In genomic region chr7:126760391-126760802, GRCm38 (mm10) we compare ENCODE assay signal across 8 mouse cellular contexts. TPM values are rescaled to one million over a fixed set of nuclear protein-coding genes. Genes with fewer than 3 reads are reported as not detected.
DNase-seq lines count a peak whose midpoint lies in the region; ATAC-seq and TF ChIP-seq lines count a peak whose summit lies in the region.

No protein-coding gene starts in this region.

- no peak for TF ChIP-seq CTCF in C2C12 (IDR thresholded peaks at IDR 0.05; ENCODE audit: control insufficient read depth, insufficient read depth, insufficient read length)
- no peak for TF ChIP-seq CTCF in kidney, postnatal 0 days (IDR thresholded peaks at IDR 0.05; ENCODE audit: low read depth)

- peaks cover 34% of the 10 kb centered on the region for H3K4me1 ChIP-seq in embryonic facial prominence, embryonic 13.5 days
- H3K4me1 ChIP-seq in heart, embryonic 14.5 days (ENCODE audit: control insufficient read depth in 2 of 2, insufficient read depth in 2 of 2, low read length in 2 of 2) = peaks cover 18 to 31% of the 10 kb centered on the region in 2 experiments
- H3K4me1 ChIP-seq in kidney, postnatal 0 days (replicated peaks; ENCODE audit: insufficient read depth, low read length) = peaks cover 9% of the 10 kb centered on the region; the same call in 1 of the 2 replicates

- H3K36me3 ChIP-seq in C2C12 (ENCODE audit: control insufficient read depth, insufficient read depth) = peaks cover 11% of the 10 kb centered on the region
- peaks cover 23% of the 10 kb centered on the region for H3K36me3 ChIP-seq in embryonic facial prominence, embryonic 13.5 days
- peaks cover 35% of the 10 kb centered on the region for H3K36me3 ChIP-seq in heart, embryonic 14.5 days (ENCODE audit: control insufficient read depth, insufficient read depth, low read length)
- peaks cover 34% of the 10 kb centered on the region for H3K36me3 ChIP-seq in kidney, postnatal 0 days (ENCODE audit: insufficient read depth, low read length)
- peaks cover 29% of the 10 kb centered on the region for H3K36me3 ChIP-seq in macrophage (ENCODE audit: inconsistent target)

- peak overlapping the region; percentile 90 for H3K9ac ChIP-seq in embryonic facial prominence, embryonic 13.5 days
- H3K9ac ChIP-seq in heart, embryonic 14.5 days (ENCODE audit: low read length) = peak overlapping the region; percentile 94
- H3K9ac ChIP-seq in kidney, postnatal 0 days (ENCODE audit: low read depth, low read length) = peak overlapping the region; percentile 81

- H3K4me2 ChIP-seq in embryonic facial prominence, embryonic 13.5 days = peak overlapping the region; percentile 87
- H3K4me2 ChIP-seq in heart, embryonic 14.5 days (ENCODE audit: low read length) = peak overlapping the region; percentile 97
- peak overlapping the region; percentile 76 for H3K4me2 ChIP-seq in kidney, postnatal 0 days (ENCODE audit: low read length)

- WGBS in embryonic facial prominence, embryonic 13.5 days = 29% methylated on average over 3 of the region's 3 CpGs
- 26% methylated on average over 3 of the region's 3 CpGs for WGBS in heart, embryonic 14.5 days
- WGBS in kidney, postnatal 0 days = 12% methylated on average over 3 of the region's 3 CpGs
- WGBS in macrophage (ENCODE audit: missing documents) = 47% methylated on average over 3 of the region's 3 CpGs

- H3K4me3 ChIP-seq in C2C12 (ENCODE audit: insufficient read depth, poor library complexity, severe bottlenecking) (peak overlapping the region; percentile 68), macrophage (ENCODE audit: inconsistent target) (peak overlapping the region; percentile 95)
- peak overlapping the region; percentile 77 for H3K4me3 ChIP-seq in embryonic facial prominence, embryonic 13.5 days
- peak overlapping the region; percentile 86 to 88 for H3K4me3 ChIP-seq in heart, embryonic 14.5 days (ENCODE audit: control insufficient read depth in 1 of 2, insufficient read depth in 1 of 2, low read depth in 1 of 2, low read length in 2 of 2)
- H3K4me3 ChIP-seq in kidney, postnatal 0 days (replicated peaks; ENCODE audit: low read depth, low read length) = peak overlapping the region; percentile 87

- peak overlapping the region; percentile 85 for H3ac ChIP-seq in C2C12 (ENCODE audit: control insufficient read depth, insufficient read length, low read depth)

- peak; percentile 75 for DNase-seq in adrenal gland, postnatal 10 days
- peak; percentile 93 for DNase-seq in kidney, postnatal 0 days (ENCODE audit: low spot score)
- peak; percentile 57 for DNase-seq in urinary bladder, postnatal 25 days (ENCODE audit: low spot score)
- DNase-seq in layer of hippocampus, adult 8-10 months (ENCODE audit: low spot score in 2 of 2) = no peak

- H3K27ac ChIP-seq in embryonic facial prominence, embryonic 13.5 days = peak overlapping the region; percentile 88
- H3K27ac ChIP-seq in heart, embryonic 14.5 days (replicated peaks in 1 of 2; ENCODE audit: control insufficient read depth in 1 of 2, insufficient read depth in 1 of 2, low read depth in 2 of 2, low read length in 2 of 2) = peak overlapping the region; percentile 56 to 95
- H3K27ac ChIP-seq in kidney, postnatal 0 days = peak overlapping the region; percentile 93
- H3K27ac ChIP-seq in macrophage = peak overlapping the region; percentile 74

- no peaks in the 10 kb centered on the region for H3K27me3 ChIP-seq in C2C12 (ENCODE audit: control insufficient read depth, insufficient read depth, insufficient read length)
- no peaks in the 10 kb centered on the region for H3K27me3 ChIP-seq in embryonic facial prominence, embryonic 13.5 days
- H3K27me3 ChIP-seq in heart, embryonic 14.5 days (ENCODE audit: control insufficient read depth, insufficient read depth, low read length) = no peaks in the 10 kb centered on the region
- H3K27me3 ChIP-seq in kidney, postnatal 0 days (ENCODE audit: insufficient read depth, low read length) = no peaks in the 10 kb centered on the region

- ATAC-seq in embryonic facial prominence, embryonic 13.5 days (ENCODE audit: insufficient number of reproducible peaks, insufficient read depth, low FRiP score, low TSS enrichment, low read depth) = 0 out of 2 replicates have a peak, but pooled peaks have one; percentile 2
- ATAC-seq in heart, embryonic 14.5 days (ENCODE audit: insufficient number of reproducible peaks, insufficient read depth, low FRiP score, low read depth) = peak; percentile 71
- ATAC-seq in kidney, postnatal 0 days (replicated peaks; ENCODE audit: low FRiP score, low read depth) = peak; percentile 40; the same call in 1 of the 2 replicates

- H3K9me3 ChIP-seq in embryonic facial prominence, embryonic 13.5 days = no peaks in the 10 kb centered on the region
- H3K9me3 ChIP-seq in heart, embryonic 14.5 days (ENCODE audit: control insufficient read depth, low read length) = no peaks in the 10 kb centered on the region
- no peaks in the 10 kb centered on the region for H3K9me3 ChIP-seq in kidney, postnatal 0 days (replicated peaks; ENCODE audit: low read length)

- H3K79me3 ChIP-seq in C2C12 (ENCODE audit: low read depth) = peaks cover 1% of the 10 kb centered on the region

- H3K79me2 ChIP-seq in C2C12 (ENCODE audit: control insufficient read depth, insufficient read depth) (peaks cover 22% of the 10 kb centered on the region), macrophage (ENCODE audit: inconsistent target) (peaks cover 30% of the 10 kb centered on the region)

RNA-seq across cellular contexts. Expression of gene Mapk3, which starts 1.0 kb away (rescaled TPM):
- polyA plus RNA-seq in C2C12 (2012; fragmentation: generic; extraction: Trizol) (168 TPM), macrophage (2018) (129 to 232 TPM (median 188 TPM) in 3 replicates)
- total RNA-seq in adrenal gland, postnatal 10 days (2021) = 100 to 1,000 TPM; 125 to 158 TPM
- 56.7 and 56.9 TPM in 2 replicates for polyA plus RNA-seq in embryonic facial prominence, embryonic 13.5 days (2015; fragmentation: Nextera tagmentation; extraction: Ambion mirVana)
- polyA plus RNA-seq in heart, embryonic 14.5 days (2014; fragmentation: Nextera tagmentation; extraction: Ambion mirVana) = 51.7 and 57.3 TPM in 2 replicates
- polyA plus RNA-seq in kidney, postnatal 0 days (2015; fragmentation: Nextera tagmentation; extraction: Ambion mirVana) = 63.0 and 66.1 TPM in 2 replicates
- 10 to 100 TPM; 14.2 to 69.2 (median 35.5) TPM for total RNA-seq in macrophage (2018; cell fraction: chromatin; rRNA removed)
- total RNA-seq in macrophage (2018; cell fraction: cytosol; rRNA removed) = 100 to 1,000 TPM; 111 to 204 (median 139) TPM
- total RNA-seq in macrophage (2018; cell fraction: nucleus; rRNA removed) = 100 to 1,000 TPM in 3 of 26 experiments, 10 to 100 TPM in 23; 34.8 to 107 (median 61.2) TPM
- 100 to 1,000 TPM; 165 to 197 (median 178) TPM for total RNA-seq in layer of hippocampus, adult 8-10 months (2022)

RNA-seq across cellular contexts. Expression of gene Gdpd3, which starts 5.7 kb away (rescaled TPM):
- polyA plus RNA-seq in C2C12 (2012; fragmentation: generic; extraction: Trizol) (1.7 TPM), macrophage (2018) (1.9 to 3.3 TPM (median 2.6 TPM) in 3 replicates)
- total RNA-seq in adrenal gland, postnatal 10 days (2021) = 1 to 10 TPM; 3.4 to 8.6 TPM
- 1.6 and 3.1 TPM in 2 replicates for polyA plus RNA-seq in embryonic facial prominence, embryonic 13.5 days (2015; fragmentation: Nextera tagmentation; extraction: Ambion mirVana)
- 0.67 and 2.7 TPM in 2 replicates for polyA plus RNA-seq in heart, embryonic 14.5 days (2014; fragmentation: Nextera tagmentation; extraction: Ambion mirVana)
- 3.7 and 6.4 TPM in 2 replicates for polyA plus RNA-seq in kidney, postnatal 0 days (2015; fragmentation: Nextera tagmentation; extraction: Ambion mirVana)
- 10 to 100 TPM in 18 of 26 experiments, 1 to 10 TPM in 8; 5.4 to 34.4 (median 12.1) TPM for total RNA-seq in macrophage (2018; cell fraction: chromatin; rRNA removed)
- 1 to 10 TPM in 25 of 26 experiments, under 1 TPM in 1; 0.89 to 4.3 (median 2.2) TPM for total RNA-seq in macrophage (2018; cell fraction: cytosol; rRNA removed)
- 10 to 100 TPM in 9 of 26 experiments, 1 to 10 TPM in 17; 2.0 to 29.7 (median 7.8) TPM for total RNA-seq in macrophage (2018; cell fraction: nucleus; rRNA removed)
- total RNA-seq in layer of hippocampus, adult 8-10 months (2022) = 1 to 10 TPM; 4.4 to 7.9 (median 5.0) TPM

RNA-seq across cellular contexts. Expression of gene Ypel3, which starts 16.4 kb away (rescaled TPM):
- polyA plus RNA-seq in C2C12 (2012; fragmentation: generic; extraction: Trizol) (16.6 TPM), macrophage (2018) (40.6 to 227 TPM (median 90.3 TPM) in 3 replicates)
- total RNA-seq in adrenal gland, postnatal 10 days (2021) = 100 to 1,000 TPM; 140 to 147 TPM
- 104 and 112 TPM in 2 replicates for polyA plus RNA-seq in embryonic facial prominence, embryonic 13.5 days (2015; fragmentation: Nextera tagmentation; extraction: Ambion mirVana)
- 102 and 121 TPM in 2 replicates for polyA plus RNA-seq in heart, embryonic 14.5 days (2014; fragmentation: Nextera tagmentation; extraction: Ambion mirVana)
- 158 and 188 TPM in 2 replicates for polyA plus RNA-seq in kidney, postnatal 0 days (2015; fragmentation: Nextera tagmentation; extraction: Ambion mirVana)
- 100 to 1,000 TPM in 8 of 26 experiments, 10 to 100 TPM in 18; 14.8 to 230 (median 79.5) TPM for total RNA-seq in macrophage (2018; cell fraction: chromatin; rRNA removed)
- 100 to 1,000 TPM in 12 of 26 experiments, 10 to 100 TPM in 14; 32.4 to 175 (median 76.1) TPM for total RNA-seq in macrophage (2018; cell fraction: cytosol; rRNA removed)
- 100 to 1,000 TPM in 8 of 26 experiments, 10 to 100 TPM in 18; 23.9 to 225 (median 71.2) TPM for total RNA-seq in macrophage (2018; cell fraction: nucleus; rRNA removed)
- 100 to 1,000 TPM; 236 to 283 (median 255) TPM for total RNA-seq in layer of hippocampus, adult 8-10 months (2022)

RNA-seq across cellular contexts. Expression of gene Tbx6, which starts 20.9 kb away (rescaled TPM):
- 0.01 TPM for polyA plus RNA-seq in C2C12 (2012; fragmentation: generic; extraction: Trizol)
- 1 to 10 TPM in 1 of 2 experiments, under 1 TPM in 1; 0.60 to 1.2 TPM for total RNA-seq in adrenal gland, postnatal 10 days (2021)
- 0.27 and 0.59 TPM in 2 replicates for polyA plus RNA-seq in embryonic facial prominence, embryonic 13.5 days (2015; fragmentation: Nextera tagmentation; extraction: Ambion mirVana)
- polyA plus RNA-seq in heart, embryonic 14.5 days (2014; fragmentation: Nextera tagmentation; extraction: Ambion mirVana) = 0.26 TPM in 1 of 2 replicates, not detected in the other
- polyA plus RNA-seq in kidney, postnatal 0 days (2015; fragmentation: Nextera tagmentation; extraction: Ambion mirVana) = 0.21 and 0.26 TPM in 2 replicates
- 1 to 10 TPM in 12 of 26 experiments, under 1 TPM in 7, not detected in 7; 0.45 to 3.9 (median 1.1) TPM for total RNA-seq in macrophage (2018; cell fraction: chromatin; rRNA removed)
- total RNA-seq in macrophage (2018; cell fraction: cytosol; rRNA removed) = under 1 TPM in 15 of 26 experiments, not detected in 11; 0.05 to 0.39 (median 0.15) TPM
- total RNA-seq in macrophage (2018; cell fraction: nucleus; rRNA removed) = 1 to 10 TPM in 11 of 26 experiments, under 1 TPM in 14, not detected in 1; 0.23 to 6.2 (median 0.81) TPM
- polyA plus RNA-seq in macrophage (2018) = 0.19 to 0.25 TPM in 2 of 3 replicates, not detected in the other
- total RNA-seq in layer of hippocampus, adult 8-10 months (2022) = 1 to 10 TPM in 3 of 4 experiments, under 1 TPM in 1; 0.43 to 1.5 (median 1.2) TPM

RNA-seq across cellular contexts. Expression of gene Ppp4c, which starts 31.9 kb away (rescaled TPM):
- polyA plus RNA-seq in C2C12 (2012; fragmentation: generic; extraction: Trizol) (189 TPM), macrophage (2018) (62.0 to 139 TPM (median 129 TPM) in 3 replicates)
- total RNA-seq in adrenal gland, postnatal 10 days (2021) = 100 to 1,000 TPM; 103 to 107 TPM
- 300 and 311 TPM in 2 replicates for polyA plus RNA-seq in embryonic facial prominence, embryonic 13.5 days (2015; fragmentation: Nextera tagmentation; extraction: Ambion mirVana)
- 132 and 146 TPM in 2 replicates for polyA plus RNA-seq in heart, embryonic 14.5 days (2014; fragmentation: Nextera tagmentation; extraction: Ambion mirVana)
- 189 and 192 TPM in 2 replicates for polyA plus RNA-seq in kidney, postnatal 0 days (2015; fragmentation: Nextera tagmentation; extraction: Ambion mirVana)
- total RNA-seq in macrophage (2018; cell fraction: chromatin; rRNA removed) = 100 to 1,000 TPM; 229 to 414 (median 301) TPM
- total RNA-seq in macrophage (2018; cell fraction: cytosol; rRNA removed) = 100 to 1,000 TPM; 114 to 160 (median 137) TPM
- 100 to 1,000 TPM; 130 to 231 (median 195) TPM for total RNA-seq in macrophage (2018; cell fraction: nucleus; rRNA removed)
- 10 to 100 TPM; 49.5 to 55.7 (median 51.9) TPM for total RNA-seq in layer of hippocampus, adult 8-10 months (2022)

Comparison
In these comparisons a context has a peak if more than half of its experiments do, and no peak if none do; other contexts are left out.
1. DNase-seq: peak in adrenal gland, postnatal 10 days (single experiment), kidney, postnatal 0 days (single experiment) and urinary bladder, postnatal 25 days (single experiment); none in layer of hippocampus, adult 8-10 months (0 of 2).
2. ATAC-seq: peak in every context shown above with its lines; median percentile 71 in heart, embryonic 14.5 days; 40 in kidney, postnatal 0 days; 2 in embryonic facial prominence, embryonic 13.5 days.
3. Peak in every context shown above with its lines, with median percentiles within 50 percentile points of each other: H3K4me3 ChIP-seq, H3K27ac ChIP-seq, H3K4me2 ChIP-seq and H3K9ac ChIP-seq.